Mouse (Mus musculus) lung, postnatal 0 days (tissue): ENCODE data around the gene Clic1.

Source experiments
- CTCF ChIP-seq: IDR thresholded peaks from 2 replicates; pipeline ENCODE4 v1.5.1; 2016; ENCODE audit warnings: antibody characterized with exemption, mild to moderate bottlenecking
- EP300 ChIP-seq: IDR thresholded peaks from 2 replicates; pipeline ENCODE4 v1.6.1; 2016; ENCODE audit warnings: antibody characterized with exemption, mild to moderate bottlenecking, control low read depth

GRCm38 (mm10) chr17:35074097-35074496 is 24.3 kb downstream of the Clic1 start:
- no peak for TF ChIP-seq CTCF
- no peak for TF ChIP-seq EP300
